Mouse (Mus musculus): ENCODE results near the gene Tspyl3. TPM values are rescaled to one million over a fixed set of nuclear protein-coding genes. Genes with fewer than 3 reads are reported as not detected.

The Tspyl3 gene
- 21.4 TPM for polyA plus RNA-seq (2015; fragmentation: Illumina TruSeq; extraction: RNeasy Lipid Tissue Mini Kit (QIAGEN cat#74804); ENCODE audit: insufficient read depth, low replicate concordance)

GRCm38 (mm10) chr2:153224946-153225594 is at the start of gene Tspyl3:
Gene Tspyl3 (minus strand): TSS chr2:153225441.

GRCm38 (mm10) chr2:153241250-153242014 is 16.2 kb upstream of the Tspyl3 start, which contains the start of the genes Plagl2 and Pofut1:
Gene Plagl2 (minus strand): TSS chr2:153241426.
Gene Pofut1 (plus strand): TSS chr2:153241533.

Other genes starting within 250 kb of the Tspyl3 start
- 135 TPM for gene Pdrg1, start 210.0 kb downstream of the Tspyl3 start, polyA plus RNA-seq (2015; fragmentation: Illumina TruSeq; extraction: RNeasy Lipid Tissue Mini Kit (QIAGEN cat#74804); ENCODE audit: insufficient read depth, low replicate concordance)
- gene Xkr7, start 193.6 kb downstream of the Tspyl3 start, polyA plus RNA-seq (2015; fragmentation: Illumina TruSeq; extraction: RNeasy Lipid Tissue Mini Kit (QIAGEN cat#74804); ENCODE audit: insufficient read depth, low replicate concordance) = not detected
- gene Ccm2l, start 159.5 kb downstream of the Tspyl3 start, polyA plus RNA-seq (2015; fragmentation: Illumina TruSeq; extraction: RNeasy Lipid Tissue Mini Kit (QIAGEN cat#74804); ENCODE audit: insufficient read depth, low replicate concordance) = 5.1 TPM
- 83.4 TPM for gene Hck, start 117.0 kb downstream of the Tspyl3 start, polyA plus RNA-seq (2015; fragmentation: Illumina TruSeq; extraction: RNeasy Lipid Tissue Mini Kit (QIAGEN cat#74804); ENCODE audit: insufficient read depth, low replicate concordance)
- gene Tm9sf4, start 64.1 kb downstream of the Tspyl3 start, polyA plus RNA-seq (2015; fragmentation: Illumina TruSeq; extraction: RNeasy Lipid Tissue Mini Kit (QIAGEN cat#74804); ENCODE audit: insufficient read depth, low replicate concordance) = 50.7 TPM
- gene Plagl2, start 16.0 kb upstream of the Tspyl3 start, polyA plus RNA-seq (2015; fragmentation: Illumina TruSeq; extraction: RNeasy Lipid Tissue Mini Kit (QIAGEN cat#74804); ENCODE audit: insufficient read depth, low replicate concordance) = 21.6 TPM
- 22.9 TPM for gene Pofut1, start 16.1 kb upstream of the Tspyl3 start, polyA plus RNA-seq (2015; fragmentation: Illumina TruSeq; extraction: RNeasy Lipid Tissue Mini Kit (QIAGEN cat#74804); ENCODE audit: insufficient read depth, low replicate concordance)
- 24.9 TPM for gene Kif3b, start 66.0 kb upstream of the Tspyl3 start, polyA plus RNA-seq (2015; fragmentation: Illumina TruSeq; extraction: RNeasy Lipid Tissue Mini Kit (QIAGEN cat#74804); ENCODE audit: insufficient read depth, low replicate concordance)
- gene Asxl1, start 120.4 kb upstream of the Tspyl3 start, polyA plus RNA-seq (2015; fragmentation: Illumina TruSeq; extraction: RNeasy Lipid Tissue Mini Kit (QIAGEN cat#74804); ENCODE audit: insufficient read depth, low replicate concordance) = 40.3 TPM

Measured in spleen, adult 10 weeks (tissue).